Mouse (Mus musculus) neural tube, embryonic 12.5 days (tissue): ENCODE results near the gene 4931400O07Rik. TPM values are rescaled to one million over a fixed set of nuclear protein-coding genes. Genes with fewer than 3 reads are reported as not detected.

Experiments
- ATAC-seq: fragments of 200-750 bp; cut with Nextera tagmentation; 2 replicates; pipeline ENCODE4 v1.8.0; 2017; ENCODE audit warnings: low read depth, mild to moderate bottlenecking, moderate TSS enrichment, moderate library complexity; ENCODE audit not compliant: low FRiP score
- H3K27ac ChIP-seq: fragments of 300-500 bp; sonication (generic); 2 replicates; pipeline ENCODE4 v1.5.1; 2016
- H3K27me3 ChIP-seq: fragments of 300-500 bp; sonication (generic); replicated peaks from 2 replicates; pipeline ENCODE4 v1.6.1; 2016; ENCODE audit warnings: mild to moderate bottlenecking
- H3K36me3 ChIP-seq: fragments of 300-500 bp; sonication (generic); 2 replicates; pipeline ENCODE4 v1.6.1; 2016; ENCODE audit warnings: mild to moderate bottlenecking
- H3K4me1 ChIP-seq: fragments of 300-500 bp; sonication (generic); 2 replicates; pipeline ENCODE4 v1.6.1; 2016
- H3K4me2 ChIP-seq: fragments of 300-500 bp; sonication (generic); replicated peaks from 2 replicates; pipeline ENCODE4 v1.6.1; 2016; ENCODE audit warnings: mild to moderate bottlenecking
- H3K4me3 ChIP-seq: fragments of 300-500 bp; sonication (generic); 2 replicates; pipeline ENCODE4 v1.5.1; 2016
- H3K9ac ChIP-seq: fragments of 300-500 bp; sonication (generic); 2 replicates; pipeline ENCODE4 v1.6.1; 2016; ENCODE audit warnings: mild to moderate bottlenecking
- H3K9me3 ChIP-seq: fragments of 300-500 bp; sonication (generic); 2 replicates; pipeline ENCODE4 v1.6.1; 2016; ENCODE audit warnings: mild to moderate bottlenecking
- WGBS: fragments of 180-500 bp; shearing (Covaris S2); methylation state at CpG from one replicate; pipeline ENCODE4 v1.1.7; 2016; 5-methylcytosine and 5-hydroxymethylcytosine counted together
- polyA plus RNA-seq: library from polyadenylated mRNA; unstranded; fragments of >200 nt; fragmentation: Nextera tagmentation; extraction: Ambion mirVana; gene quantifications from 2 replicates; pipeline ENCODE4 v1.2.1, GENCODE M21; 2016

The 4931400O07Rik gene
- polyA plus RNA-seq, result not detected in 2 replicates

- no peak within 1 kb of the TSS for H3K4me3 ChIP-seq
- no peak within 1 kb of the TSS for H3K27ac ChIP-seq
- 89% methylated on average over 2 of the region's 2 CpGs for WGBS
- H3K9ac ChIP-seq, result no peak within 1 kb of the TSS
- no peak for ATAC-seq
- H3K4me1 ChIP-seq, result no peaks in the 10 kb centered on the region
- H3K36me3 ChIP-seq, result no peaks in the 10 kb centered on the region
- H3K27me3 ChIP-seq, result no peaks in the 10 kb centered on the region
- no peaks in the 10 kb centered on the region for H3K9me3 ChIP-seq
- no peak within 1 kb of the TSS for H3K4me2 ChIP-seq
Observed at GRCm38 (mm10) chrX:62467691-62468090, at the start of gene 4931400O07Rik. TSS of gene 4931400O07Rik (plus strand) at chrX:62467991.

Other genes with a start within 250 kb of the 4931400O07Rik start
- gene 4933402E13Rik, start 184.5 kb upstream of the 4931400O07Rik start, polyA plus RNA-seq, result not detected in 2 replicates